Mouse (Mus musculus): Measurements from ENCODE around the gene Aff4. TPM values are rescaled to one million over a fixed set of nuclear protein-coding genes. Genes with fewer than 3 reads are reported as not detected.
"Not testable (repeated sequence)": the region's sequence is repeated elsewhere in the genome, so short reads cannot be mapped to it uniquely, and the experiment has no call there.

Aff4 gene
- total RNA-seq, 2 experiments from 2014 or later, result 38.4 to 62.0 TPM

- ATAC-seq (ENCODE audit: poor library complexity, severe bottlenecking), result not testable (repeated sequence)
Observed at GRCm38 (mm10) chr11:53426914-53427313, 76.3 kb downstream of the Aff4 start.

DNA sequence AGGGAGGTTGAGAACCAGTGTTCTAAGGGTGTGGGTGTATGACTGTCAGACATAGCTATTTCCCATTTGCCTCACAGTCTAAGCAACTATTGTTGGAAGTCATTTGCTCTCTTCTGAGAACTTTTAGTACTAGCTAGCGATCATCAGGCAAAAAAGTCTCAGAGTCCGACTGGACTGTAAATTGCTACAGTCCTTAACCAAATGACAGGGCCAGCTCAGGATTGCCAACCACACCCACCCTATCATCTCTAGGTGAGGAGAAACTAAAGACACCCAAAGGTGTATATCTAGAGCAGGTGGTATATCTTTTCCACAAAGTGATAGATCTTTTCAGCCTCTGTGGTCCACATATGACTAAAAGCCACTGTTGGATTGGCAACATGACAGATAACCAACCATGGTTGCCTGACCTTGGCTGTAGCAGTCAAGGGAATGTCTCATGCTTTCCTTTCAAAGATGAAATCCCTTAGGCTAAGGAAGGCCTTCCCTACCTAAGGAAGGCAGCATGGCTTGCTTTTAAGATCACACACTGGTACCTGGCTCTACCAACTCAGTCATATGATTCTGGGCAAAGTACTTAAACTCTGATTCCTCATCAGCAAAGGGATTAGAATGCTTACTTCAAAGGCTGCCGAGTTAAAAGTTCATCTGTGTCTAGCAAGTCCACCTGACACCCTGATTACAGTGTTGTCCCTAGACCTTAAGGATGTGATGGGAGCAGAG is 77.5 kb downstream of the Aff4 start:
- no peak for ATAC-seq (ENCODE audit: poor library complexity, severe bottlenecking)

- no peak for ATAC-seq (ENCODE audit: poor library complexity, severe bottlenecking)
Observed at GRCm38 (mm10) chr11:53428716-53429057, 78.1 kb downstream of the Aff4 start.

DNA sequence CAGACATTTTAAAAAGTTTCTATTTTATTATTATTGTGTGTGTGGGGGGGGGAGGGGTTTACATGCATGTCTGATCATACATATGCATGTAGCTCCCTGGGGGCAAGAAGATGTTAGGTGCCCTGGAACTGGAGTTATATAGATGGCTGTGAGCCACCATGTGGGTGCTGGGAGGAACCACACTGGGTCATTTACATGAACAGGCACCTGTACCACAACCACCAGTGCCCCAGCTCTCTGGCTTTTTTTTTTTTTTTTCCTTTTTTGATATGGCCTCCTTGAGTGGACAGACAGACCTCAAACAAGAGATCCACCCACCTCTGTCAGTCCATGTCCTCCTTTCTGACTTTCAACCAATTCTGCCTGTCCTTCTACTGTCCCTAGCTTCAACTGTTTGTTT is 78.5 kb downstream of the Aff4 start:
- no peak for ATAC-seq (ENCODE audit: poor library complexity, severe bottlenecking)

- ATAC-seq (ENCODE audit: poor library complexity, severe bottlenecking), result peak; percentile 45
Observed at GRCm38 (mm10) chr11:53430300-53430669, 79.7 kb downstream of the Aff4 start.

DNA sequence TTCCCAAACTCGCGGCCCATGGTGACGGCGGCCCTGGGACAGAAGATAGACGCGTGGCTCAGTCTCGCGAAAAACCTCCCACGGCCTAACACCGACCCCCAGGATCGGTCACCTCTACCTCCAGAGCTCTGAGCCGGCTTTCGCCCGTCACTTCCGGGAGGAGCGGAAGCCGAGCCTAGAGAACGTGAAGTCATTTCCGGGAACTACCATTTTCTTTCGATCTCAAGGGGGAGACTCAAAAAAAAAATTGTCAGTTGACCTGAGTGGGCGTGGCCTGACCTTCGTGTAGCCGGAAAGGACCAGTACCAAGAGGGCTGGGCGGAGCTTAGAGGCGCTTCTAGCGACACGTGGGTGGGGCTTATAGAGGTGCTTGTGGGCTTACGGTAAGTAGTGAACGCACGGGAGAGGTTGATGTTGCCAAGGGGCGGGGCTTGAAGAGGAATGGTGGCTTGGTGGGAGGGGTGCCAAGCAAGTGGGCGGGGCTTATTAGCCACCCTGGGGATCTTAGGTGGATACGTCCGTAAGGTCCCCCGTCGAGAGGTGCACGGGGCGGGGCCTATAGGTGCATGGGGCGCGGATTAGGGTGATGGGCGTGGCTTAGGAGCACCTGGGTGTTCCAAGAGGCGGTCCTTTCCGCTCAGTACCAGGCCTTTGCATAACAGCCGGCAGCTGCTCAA is 80.2 kb downstream of the Aff4 start, which contains the start of the genes Uqcrq and Gdf9:
Gene Uqcrq, minus strand, starts transcription at position 162 of the 677 bp plus-strand sequence.
Gene Gdf9, plus strand, starts transcription at position 354 of the 677 bp plus-strand sequence.
- ATAC-seq (ENCODE audit: poor library complexity, severe bottlenecking), result peak; percentile 89

GRCm38 (mm10) chr11:53431347-53432056 is 80.9 kb downstream of the Aff4 start:
- ATAC-seq (ENCODE audit: poor library complexity, severe bottlenecking), result no peak

GRCm38 (mm10) chr11:53433057-53433456 is 82.4 kb downstream of the Aff4 start:
- ATAC-seq (ENCODE audit: poor library complexity, severe bottlenecking), result no peak

DNA sequence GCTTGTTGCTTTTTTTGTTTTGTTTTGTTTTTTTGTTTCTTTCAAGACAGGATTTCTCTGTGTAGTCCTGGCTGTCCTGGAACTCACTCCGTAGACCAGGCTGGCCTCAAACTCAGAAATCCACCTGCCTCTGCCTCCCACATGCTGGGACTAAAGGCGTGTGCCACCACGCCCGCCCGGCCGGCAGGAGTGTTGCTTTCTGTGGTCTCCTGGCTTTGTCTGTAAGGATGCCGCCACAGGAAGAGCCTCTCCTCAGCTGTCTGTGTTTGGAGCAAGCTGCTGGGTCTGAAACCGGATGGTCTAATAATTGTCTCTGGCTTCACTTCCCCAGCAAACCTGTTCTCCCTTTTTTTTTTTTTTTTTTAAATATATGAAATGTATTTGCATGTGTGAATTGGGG is 84.9 kb downstream of the Aff4 start:
- no peak for ATAC-seq (ENCODE audit: poor library complexity, severe bottlenecking)

GRCm38 (mm10) chr11:53436338-53436737 is 85.7 kb downstream of the Aff4 start:
- peak; percentile 66 for ATAC-seq (ENCODE audit: poor library complexity, severe bottlenecking)

GRCm38 (mm10) chr11:53441921-53442320 is 91.3 kb downstream of the Aff4 start:
- ATAC-seq (ENCODE audit: poor library complexity, severe bottlenecking), result no peak

DNA sequence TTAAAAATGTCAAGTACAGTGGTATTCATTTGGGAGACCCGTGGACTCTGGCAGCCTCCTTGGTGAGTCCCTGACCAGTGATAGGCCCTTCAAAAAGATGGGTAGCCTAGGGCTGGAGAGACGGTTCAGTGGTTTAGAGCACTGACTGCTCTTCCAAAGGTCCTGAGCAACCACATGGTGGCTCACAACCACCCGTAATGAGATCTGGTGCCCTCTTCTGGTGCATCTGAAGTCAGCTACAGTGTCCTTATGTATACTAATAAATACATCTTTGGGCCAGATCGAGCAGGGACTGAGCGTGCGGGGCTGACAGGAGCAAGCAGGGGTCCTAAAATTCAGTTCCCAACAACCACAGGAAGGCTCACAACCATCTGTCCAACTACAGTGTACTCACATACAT is 93.2 kb downstream of the Aff4 start:
- no peak for ATAC-seq (ENCODE audit: poor library complexity, severe bottlenecking)

DNA sequence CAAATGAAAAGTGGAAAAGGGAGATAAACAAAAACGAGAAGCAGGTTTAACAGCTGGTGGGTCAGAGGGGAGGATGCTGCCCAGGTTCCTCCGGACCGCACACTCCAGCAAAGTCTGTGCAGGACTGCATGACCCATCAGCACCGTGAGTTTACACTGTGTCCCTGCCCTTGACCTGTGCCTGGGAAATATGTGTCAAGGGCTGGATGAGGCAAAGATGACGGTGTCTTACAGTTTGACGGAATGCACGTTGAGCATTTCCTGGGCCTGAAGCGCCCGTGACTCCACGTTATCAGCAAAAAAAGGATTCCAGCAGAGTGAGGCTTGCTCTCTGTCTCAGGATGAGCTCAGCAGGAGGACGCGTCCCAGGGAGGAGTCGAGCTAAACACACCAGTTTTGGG is 94.9 kb downstream of the Aff4 start:
- no peak for ATAC-seq (ENCODE audit: poor library complexity, severe bottlenecking)

DNA sequence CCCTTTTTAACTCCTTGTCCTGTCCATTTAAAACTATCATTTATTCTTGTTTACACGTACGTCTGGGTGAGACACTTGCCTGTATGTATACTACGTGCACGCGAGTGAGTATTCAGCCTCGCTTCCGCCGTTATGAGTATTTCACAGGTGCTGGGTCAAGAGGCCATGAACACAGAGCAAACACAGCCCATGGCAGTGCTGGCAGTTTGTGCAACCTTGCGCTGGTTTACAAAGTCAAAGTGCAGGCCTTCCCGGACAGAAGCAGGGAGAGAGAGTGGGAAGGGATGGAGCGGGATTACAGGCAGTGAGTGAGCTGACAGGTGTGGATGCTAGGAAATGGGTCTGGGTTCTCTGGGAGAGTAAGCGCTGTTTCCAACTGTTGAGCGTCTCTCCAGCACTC is 95.5 kb downstream of the Aff4 start:
- ATAC-seq (ENCODE audit: poor library complexity, severe bottlenecking), result no peak

DNA sequence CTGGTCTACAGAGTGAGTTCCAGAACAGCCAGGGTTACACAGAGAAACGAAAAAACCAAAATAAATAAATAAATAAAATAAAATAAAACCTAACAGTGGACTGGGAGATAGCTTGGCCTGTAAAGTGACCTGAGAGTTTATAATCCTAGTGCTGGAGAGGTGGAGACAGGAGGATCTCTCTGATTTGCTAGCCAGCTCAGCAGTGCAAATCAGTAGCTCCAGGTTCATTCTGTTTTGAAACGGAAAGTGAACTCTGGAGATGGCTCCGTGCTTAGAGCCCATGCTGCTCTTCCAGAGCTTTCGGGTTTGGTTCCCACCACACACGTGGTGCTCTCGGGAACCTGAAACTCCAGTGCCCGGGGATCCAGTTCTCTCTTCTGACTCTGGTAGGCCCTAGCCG is 97.4 kb downstream of the Aff4 start:
- ATAC-seq (ENCODE audit: poor library complexity, severe bottlenecking), result no peak

DNA sequence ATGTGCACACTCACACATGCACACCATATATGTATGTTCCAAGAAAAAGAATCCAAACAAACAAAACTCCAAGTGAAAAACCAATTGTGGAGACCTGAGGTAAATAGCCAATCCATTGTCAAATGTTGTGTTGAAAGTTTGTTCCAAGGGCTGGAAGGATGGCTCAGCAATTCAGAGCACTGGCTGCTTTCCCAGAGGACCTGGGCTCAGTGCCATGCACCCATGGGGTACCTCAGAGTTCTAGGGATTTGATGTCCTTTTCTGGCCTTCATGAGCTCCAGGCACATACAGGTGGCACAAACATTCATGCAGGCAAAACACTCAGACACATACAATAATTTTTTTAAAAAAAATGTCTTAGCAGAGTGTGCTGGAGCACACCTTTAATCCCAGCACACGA is 97.9 kb downstream of the Aff4 start:
- ATAC-seq (ENCODE audit: poor library complexity, severe bottlenecking), result no peak

GRCm38 (mm10) chr11:53450070-53450705 is 99.6 kb downstream of the Aff4 start:
- no peak for ATAC-seq (ENCODE audit: poor library complexity, severe bottlenecking)

GRCm38 (mm10) chr11:53451361-53451760 is 100.7 kb downstream of the Aff4 start:
- no peak for ATAC-seq (ENCODE audit: poor library complexity, severe bottlenecking)

- no peak for ATAC-seq (ENCODE audit: poor library complexity, severe bottlenecking)
Observed at GRCm38 (mm10) chr11:53452396-53452795, 101.8 kb downstream of the Aff4 start.

DNA sequence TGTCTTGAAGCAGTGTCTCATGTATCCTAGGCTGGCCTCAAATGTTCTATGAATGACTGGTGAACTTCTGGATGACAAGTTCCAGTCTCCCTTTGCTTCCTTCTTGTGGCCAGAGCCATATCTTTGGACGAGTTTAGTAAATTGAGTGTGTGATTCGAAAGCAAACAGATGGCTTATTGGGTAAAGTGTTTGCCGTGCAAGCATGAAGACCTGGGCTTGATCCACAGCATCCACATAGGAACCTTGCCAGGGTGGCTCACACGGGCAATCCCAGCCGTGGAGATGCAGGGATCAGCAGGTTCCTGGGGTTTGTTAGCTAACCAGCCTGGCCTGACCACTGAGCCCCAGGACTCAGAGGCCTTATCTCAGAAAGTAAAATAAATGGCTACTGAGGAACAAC is 102.4 kb downstream of the Aff4 start:
- ATAC-seq (ENCODE audit: poor library complexity, severe bottlenecking), result no peak

Data from megakaryocyte, adult 5-6 weeks (primary cell).